Mouse (Mus musculus): ENCODE results near the gene Nthl1.
A peak's percentile ranks its signal among the peaks of the same experiment; 100 is the strongest.
"Not testable (repeated sequence)": the region's sequence is repeated elsewhere in the genome, so short reads cannot be mapped to it uniquely, and the experiment has no call there.

Nthl1 gene

DNA sequence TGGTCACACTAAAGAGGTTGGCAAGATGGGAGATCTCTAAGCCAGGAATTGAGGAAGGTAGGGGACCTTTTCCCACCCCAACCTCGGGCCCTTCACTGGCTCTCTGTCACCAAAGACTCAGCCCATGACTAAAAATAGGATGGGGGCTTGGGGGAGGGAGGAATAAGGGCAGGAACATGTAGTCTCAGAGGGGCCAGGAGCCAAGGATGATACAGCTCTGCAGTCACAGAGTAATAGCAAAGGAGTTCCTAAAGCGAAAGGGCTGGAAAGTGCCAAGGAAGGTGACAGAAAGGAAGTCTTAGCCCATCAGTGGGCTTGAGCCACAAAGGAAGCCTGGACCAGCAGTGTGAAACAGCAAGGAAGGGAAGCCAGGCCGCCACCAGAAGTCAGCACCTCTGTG is 19.4 kb downstream of the Nthl1 start:
- DNase-seq = no peak

DNA sequence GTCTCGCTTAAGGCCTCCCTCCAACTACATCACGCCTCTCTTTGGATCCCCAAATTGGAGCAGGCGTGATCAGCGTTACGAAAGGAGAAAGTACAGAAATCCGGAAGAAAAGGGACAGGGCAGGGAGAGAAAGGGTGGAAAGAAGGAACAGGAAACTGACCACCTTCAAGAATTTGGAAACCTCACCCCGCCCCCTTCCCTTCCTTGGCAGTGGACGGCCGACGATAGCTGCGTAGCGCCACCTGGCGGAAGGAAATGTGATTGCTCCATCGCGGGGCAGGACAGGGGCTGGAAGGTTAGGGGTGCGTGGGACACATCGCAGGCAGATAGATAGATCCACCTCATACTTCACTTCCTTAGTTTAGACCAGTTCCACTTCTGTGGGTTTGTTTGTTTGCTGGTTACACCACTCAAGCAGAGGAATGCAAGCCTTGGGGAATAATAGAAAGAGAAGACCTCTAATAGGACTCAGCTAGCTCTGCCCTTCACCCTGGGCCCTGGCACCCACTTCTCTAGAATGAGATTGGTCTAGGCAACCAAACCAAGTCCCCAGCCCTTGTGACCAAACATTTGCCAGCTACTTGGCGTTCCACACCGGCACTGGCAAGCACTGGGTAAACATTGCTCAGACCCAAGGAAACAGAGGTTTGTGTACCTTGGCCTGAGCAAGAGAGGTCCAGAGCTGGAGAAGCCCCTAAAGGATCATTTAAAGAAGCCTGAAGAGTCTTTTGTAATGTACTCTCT is 21.7 kb downstream of the Nthl1 start:
- peak; percentile 84 for DNase-seq

DNA sequence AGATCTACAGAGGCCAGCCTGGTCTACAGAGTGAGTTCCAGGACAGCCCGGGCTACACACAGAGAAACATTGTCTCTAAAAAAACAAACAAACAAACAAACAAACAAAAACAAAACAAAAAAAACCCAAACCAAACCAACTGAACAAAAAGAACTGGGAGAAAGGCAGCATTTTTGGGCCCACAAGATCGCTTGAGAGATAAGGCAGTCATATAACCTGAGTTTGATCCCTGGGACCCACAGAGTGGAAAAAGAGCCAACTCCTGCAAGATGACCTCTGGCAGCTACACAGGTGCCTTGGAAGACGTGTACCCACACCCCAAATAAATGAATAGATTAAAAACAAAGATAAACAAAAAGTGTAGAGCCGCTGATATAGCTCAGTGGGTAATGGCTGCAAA is 22.5 kb downstream of the Nthl1 start:
- DNase-seq = no peak

DNA sequence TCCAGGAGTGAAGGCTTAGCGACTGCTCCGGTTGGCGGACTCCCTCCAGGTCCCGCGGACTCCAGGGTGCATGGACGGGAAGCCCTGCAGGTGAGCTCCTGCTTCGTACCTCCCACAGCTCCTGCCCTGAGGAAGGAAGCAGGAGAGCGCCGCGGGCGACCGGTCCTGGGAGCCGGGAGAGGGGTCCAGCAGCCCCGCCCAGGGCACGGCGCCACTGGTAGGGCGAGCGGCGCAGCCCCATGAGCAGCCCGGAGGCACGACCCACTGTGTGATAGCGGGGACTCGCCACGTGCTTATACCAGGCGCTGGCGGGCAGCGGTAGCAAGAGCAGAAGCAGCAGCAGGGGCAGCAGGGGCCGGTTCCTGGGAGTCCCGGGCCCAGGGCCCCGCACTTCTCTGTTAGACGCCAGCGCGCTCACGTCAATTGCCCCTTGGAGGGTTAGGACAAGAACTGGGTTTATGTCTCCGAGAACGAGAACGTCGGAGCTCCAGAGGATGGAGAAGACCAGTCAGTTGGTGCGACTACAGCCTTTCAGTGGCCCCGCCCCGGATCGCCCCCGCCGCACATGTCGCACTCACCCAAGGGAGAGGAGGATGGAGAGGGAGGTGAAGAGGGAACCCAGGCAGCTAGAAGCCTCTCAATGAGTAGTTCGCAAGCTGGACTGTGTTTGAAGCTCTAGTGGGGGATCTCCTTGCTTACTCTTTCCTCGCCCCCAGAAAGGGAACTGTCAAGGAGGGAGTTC is 25.7 kb downstream of the Nthl1 start, which contains the start of gene Npw:
Npw (minus strand) TSS at position 441 of the 742 bp plus-strand sequence.
- peak; percentile 33 to 40 for DNase-seq

DNA sequence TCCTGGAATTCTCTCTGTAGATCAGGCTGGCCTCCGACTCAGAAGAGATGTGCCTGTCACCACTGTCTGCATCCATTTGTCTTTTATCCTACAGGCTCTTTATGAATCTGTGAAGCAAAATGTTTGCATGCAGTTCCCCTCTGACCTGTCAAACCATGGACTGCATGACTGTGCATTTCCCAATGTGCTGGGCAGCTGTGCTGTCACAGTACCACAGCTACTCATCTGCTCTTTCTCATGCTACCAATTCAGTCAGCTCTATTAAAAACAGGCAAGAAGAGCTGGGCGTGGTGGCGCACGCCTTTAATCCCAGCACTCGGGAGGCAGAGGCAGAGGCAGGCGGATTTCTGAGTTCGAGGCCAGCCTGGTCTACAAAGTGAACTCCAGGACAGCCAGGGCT is 34.5 kb downstream of the Nthl1 start:
- DNase-seq = not testable (repeated sequence)

DNA sequence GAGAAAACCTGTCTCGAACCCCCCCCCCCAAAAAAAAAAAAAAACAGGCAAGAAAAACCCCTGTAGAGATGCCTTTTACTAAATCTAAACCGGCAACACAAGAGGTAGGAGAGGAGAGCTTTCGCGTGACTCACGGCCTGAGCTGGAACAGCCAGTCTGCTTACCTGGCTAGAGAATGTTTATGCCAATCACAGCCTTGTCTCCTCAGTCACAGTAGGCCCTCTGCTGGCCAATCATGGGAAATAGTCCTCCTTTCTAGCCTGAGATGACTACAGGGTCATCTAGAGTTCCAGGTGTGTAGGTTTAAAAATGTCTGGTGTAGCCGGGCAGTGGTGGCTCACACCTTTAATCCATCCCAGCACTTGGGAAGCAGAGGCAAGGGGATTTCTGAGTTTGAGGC is 34.9 kb downstream of the Nthl1 start:
- DNase-seq = peak; percentile 71 to 74

DNA sequence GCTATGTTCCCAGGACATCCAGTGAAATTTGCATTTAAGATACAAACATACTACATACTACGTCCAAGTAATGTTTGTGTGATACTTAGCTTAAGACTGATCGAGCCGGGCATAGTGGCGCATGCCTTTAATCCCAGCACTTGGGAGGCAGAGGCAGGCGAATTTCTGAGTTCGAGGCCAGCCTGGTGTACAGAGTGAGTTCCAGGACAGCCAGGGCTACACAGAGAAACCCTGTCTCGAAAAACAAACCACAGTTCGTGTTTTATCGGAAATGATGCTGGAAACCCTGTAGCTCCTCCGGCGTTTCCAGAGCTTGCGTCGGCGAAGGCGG is 36.7 kb downstream of the Nthl1 start:
- DNase-seq = not testable (repeated sequence)

DNA sequence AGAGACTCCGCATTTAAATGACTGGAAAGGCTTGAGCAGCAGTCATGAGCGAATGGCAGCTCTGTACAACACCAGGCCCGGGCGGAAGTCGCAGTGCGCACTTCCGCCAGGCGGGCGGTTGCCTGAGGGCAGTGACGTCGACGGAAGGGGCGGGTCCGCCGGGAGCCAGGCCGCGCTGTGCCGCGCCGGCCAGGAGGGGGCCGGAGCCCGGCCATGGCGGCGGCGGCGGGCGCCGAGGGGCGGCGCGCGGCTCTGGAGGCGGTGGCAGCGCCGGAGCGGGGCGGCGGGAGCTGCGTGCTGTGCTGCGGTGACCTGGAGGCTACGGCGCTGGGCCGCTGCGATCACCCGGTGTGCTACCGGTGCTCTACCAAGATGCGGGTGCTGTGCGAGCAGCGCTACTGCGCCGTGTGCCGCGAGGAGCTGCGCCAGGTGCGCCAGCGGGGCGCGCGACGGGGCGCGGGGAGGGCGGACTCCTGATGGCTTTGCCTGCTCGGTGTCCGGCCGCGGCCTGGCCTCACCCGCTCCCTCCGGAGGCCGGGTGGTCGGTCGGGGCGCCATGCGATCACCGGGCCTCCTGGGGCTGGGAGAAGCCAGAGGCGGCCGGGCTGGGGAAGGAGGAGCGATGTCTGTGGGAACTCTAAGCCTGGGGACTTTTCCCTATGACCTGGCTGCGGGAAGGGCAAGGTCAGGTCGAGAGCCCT is 37.2 kb downstream of the Nthl1 start, which contains the start of gene Zfp598:
Zfp598 (plus strand) TSS at position 143 of the 701 bp plus-strand sequence.
- DNase-seq = peak; percentile 98 to 99

DNA sequence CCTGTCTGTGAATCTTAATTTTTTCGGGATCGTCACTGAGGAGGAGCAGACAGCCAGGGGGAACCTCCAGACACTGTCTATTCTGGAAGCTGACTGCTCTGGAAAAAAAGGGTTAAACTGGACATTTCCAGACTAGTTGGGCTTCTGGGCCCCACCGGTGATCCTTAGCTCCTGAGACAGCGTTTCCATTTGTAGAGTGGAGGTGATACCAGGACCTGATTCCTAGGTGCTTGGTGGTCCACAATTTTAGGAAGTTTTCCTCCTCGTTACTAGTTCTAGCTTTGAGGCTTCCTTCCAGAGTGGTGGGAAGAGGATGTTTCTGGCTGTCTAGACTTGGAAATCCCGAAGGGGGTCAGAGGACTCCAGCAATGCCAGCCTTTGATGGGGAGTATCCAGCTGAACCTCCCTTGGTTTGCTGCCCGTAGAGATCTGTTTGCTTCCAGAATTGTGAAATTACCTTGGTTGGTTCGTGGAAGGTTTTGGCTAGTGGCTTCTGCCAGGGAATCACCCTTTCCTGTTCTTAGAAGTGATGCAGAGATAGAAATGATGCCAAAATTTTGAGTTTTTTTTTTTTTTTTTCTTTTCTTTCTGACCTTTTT is 37.9 kb downstream of the Nthl1 start:
- DNase-seq = no peak

DNA sequence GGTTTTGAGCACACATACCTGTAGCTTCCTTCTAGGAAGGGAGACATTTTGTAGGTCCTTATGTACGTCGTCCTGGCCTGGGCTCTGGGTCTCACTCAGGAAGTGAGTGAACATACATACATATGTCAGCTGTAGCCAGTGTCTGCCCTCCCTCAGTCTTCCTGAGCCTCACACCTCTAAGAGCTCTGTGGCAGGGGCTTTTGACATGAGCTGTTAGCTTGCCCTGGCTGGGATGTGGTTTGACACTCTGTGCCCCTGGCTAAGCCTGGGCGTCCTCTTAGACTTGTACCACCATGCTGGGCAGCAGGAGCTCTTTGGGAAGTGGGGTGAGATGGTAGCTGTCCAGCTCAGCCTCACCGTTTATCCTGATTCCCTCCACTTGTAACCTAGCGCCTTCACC is 38.9 kb downstream of the Nthl1 start:
- no peak for DNase-seq

DNA sequence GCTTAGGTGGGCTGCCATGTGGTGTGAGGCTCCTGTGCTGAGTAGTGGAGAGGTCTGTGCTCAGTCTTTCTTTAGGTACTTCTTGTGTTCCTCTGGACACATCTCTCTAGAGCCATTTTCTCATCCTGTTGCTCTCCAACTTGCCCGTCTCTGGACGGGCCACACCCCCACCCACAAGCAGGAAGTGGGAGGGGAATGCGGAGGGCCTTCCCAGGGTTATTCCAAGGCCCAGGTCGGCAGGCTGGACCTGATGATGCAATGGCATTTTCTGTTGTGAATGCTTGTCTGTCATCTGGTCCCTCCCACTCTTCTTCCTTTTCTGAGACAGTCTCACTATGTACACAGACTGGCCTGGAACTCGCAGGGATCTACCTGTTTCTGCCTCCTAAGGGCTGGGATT is 39.7 kb downstream of the Nthl1 start:
- no peak for DNase-seq

DNA sequence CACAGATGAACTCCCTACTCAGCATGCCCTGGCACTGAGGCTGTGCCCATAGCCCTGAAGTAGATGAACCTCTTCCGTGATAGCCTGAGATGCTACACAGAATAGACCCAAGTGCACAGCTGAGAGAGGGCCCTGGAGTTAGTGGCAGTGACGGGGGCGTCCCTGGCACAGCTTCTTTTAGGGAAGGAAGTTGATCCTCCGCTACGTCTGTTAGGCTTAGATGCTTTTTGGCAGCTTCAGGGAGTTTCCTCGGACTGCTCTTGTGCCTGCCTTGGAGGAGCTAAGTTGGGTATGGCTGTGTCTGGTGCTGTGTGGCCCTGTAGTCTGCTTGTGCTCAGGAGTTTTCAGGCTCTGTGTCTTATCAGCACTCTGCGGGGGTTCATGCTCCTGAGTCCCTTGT is 41.8 kb downstream of the Nthl1 start:
- no peak for DNase-seq

DNA sequence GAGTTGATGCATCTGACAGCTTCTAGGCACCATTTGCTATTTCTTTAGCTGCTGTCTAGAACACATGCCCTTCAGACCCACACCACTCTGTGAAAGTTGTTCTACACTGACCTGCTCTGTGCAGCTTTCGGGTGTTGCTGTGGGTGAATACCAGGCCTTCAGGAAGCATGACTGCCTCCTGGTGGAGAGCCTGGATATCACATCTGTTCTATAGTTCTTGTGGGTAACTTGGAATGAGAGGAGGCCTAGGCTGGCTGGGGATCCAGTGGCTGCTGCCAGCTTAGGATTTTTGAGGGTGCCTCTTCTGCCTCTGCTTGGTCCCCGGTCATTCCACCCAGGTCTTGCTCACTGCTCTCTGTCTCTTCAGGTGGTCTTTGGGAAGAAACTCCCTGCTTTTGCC is 43.7 kb downstream of the Nthl1 start:
- peak; percentile 82 to 86 for DNase-seq

DNA sequence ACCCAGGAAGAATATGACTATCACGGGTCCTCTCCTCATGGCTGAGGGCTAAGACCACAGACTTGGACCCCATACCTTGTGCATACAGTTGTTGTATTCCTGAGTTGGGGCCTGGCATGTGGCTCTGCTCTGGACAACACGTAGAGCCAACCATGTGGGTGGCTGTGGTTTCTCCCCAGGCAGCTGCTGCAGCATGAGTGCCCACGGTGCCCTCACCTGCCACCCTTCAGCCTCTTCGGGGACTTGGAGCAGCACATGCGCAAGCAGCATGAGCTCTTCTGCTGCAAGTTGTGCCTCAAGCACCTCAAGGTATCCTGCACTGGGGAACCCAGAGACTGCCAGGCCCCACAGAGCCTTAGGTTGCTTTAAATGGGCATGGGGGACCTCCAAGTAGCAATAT is 44.4 kb downstream of the Nthl1 start:
- no peak for DNase-seq

DNA sequence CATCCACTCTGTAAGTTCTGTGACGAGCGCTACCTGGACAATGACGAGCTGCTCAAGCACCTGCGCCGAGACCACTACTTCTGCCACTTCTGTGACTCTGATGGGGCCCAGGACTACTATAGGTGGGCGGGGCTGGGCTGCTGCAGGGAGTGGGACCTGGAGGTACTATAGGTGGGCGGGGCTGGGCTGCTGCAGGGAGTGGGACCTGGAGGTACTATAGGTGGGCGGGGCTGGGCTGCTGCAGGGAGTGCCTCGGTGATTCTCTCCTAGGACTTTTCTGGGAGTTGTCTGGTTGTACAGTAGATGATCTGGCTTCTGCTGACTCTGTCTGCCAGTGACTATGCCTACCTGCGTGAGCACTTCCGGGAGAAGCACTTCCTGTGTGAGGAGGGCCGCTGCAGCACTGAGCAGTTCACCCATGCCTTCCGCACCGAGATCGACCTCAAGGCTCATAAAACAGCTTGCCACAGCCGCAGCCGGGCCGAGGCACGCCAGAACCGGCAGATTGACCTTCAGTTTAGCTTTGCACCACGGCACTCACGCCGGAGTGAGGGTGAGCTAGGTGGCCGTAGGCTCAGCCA is 45.1 kb downstream of the Nthl1 start:
- no peak for DNase-seq

DNA sequence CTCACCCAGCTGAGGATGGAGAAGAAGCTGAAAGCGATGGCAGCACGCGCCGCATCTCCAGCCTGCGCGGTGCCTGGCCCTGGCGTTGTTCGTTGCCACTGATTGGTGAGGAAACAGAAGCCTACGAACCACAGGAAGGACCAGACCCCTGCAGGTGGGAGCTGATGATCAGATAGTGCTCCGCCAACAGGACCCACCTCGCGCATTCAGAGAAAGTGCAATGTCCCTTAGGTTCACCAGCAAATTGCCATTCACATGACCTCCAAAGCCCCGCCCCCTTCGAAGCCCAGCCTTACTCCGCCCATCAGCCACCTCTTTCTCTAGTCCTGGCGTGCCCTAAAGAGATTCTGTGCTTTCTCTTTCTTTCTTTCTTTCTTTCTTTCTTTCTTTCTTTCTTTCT is 54.0 kb downstream of the Nthl1 start:
- peak; percentile 72 to 78 for DNase-seq

DNA sequence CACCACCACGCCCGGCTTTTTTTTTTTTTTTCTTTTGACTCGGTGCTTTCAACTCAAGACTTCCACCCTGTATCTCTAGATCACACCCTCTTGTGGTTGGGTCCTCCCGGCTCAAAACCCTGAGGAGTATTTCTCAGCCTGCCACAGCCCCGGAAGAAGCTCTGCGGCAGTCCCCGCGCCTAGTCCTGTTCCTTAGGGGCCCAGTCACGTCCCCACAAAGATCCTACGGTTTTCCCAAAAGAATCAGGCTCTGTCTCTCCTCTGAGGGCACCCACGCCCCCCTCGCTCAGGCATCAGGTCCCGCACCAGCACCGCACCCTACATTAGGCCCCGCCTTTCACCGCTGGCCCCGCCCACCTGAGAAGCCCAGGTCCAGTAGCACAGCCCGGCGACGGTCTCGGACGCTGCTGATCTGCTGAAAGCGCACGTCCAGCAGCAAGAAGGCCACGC is 54.7 kb downstream of the Nthl1 start:
- DNase-seq = peak; percentile 66 to 68

DNA sequence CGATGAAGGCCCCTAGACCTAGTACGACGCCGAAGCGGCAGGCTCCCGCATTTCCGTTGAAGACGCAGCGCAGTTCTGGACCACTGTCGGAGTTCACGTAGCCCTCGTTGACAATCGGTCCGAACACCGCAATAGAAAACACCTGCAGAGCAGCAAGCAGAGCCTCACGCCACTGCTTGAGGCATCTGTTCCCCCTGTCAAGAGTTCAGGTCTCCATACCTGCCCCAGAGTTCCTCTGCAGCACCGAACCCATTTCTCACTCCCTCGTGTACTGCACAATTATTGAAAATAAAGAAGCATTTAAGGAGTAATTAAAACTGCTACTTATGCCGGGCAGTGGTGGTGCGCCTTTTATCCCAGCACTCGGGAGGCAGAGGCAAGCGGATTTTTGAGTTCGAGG is 55.1 kb downstream of the Nthl1 start:
- no peak for DNase-seq
